Mouse (Mus musculus) B cell, adult 67 days (primary cell): ENCODE results near the gene Cd47. TPM values are rescaled to one million over a fixed set of nuclear protein-coding genes. Genes with fewer than 3 reads are reported as not detected.

Experiments used
- total RNA-seq, 2 experiments: library from RNA; stranded (reverse); gene quantifications; 4 replicates each; pipeline ENCODE4 v1.2.4; 2023

Gene Cd47
- total RNA-seq, result 100 to 1,000 TPM; 267 to 269 TPM

GRCm38 (mm10) chr16:49799597-49800561 lies at the start of gene Cd47:
Cd47 (plus strand) TSS chr16:49800533.

Other genes starting within 250 kb of the Cd47 start
- gene Ift57, start 101.3 kb upstream of the Cd47 start, total RNA-seq, result 1 to 10 TPM; 5.9 to 6.6 TPM